Mouse (Mus musculus): ENCODE results near the gene Gas8. TPM values are rescaled to one million over a fixed set of nuclear protein-coding genes. Genes with fewer than 3 reads are reported as not detected.
"Not testable (repeated sequence)": the region's sequence is repeated elsewhere in the genome, so short reads cannot be mapped to it uniquely, and the experiment has no call there.

Gas8 gene
- total RNA-seq, 2 experiments from 2014 or later: 26.8 to 27.1 TPM

GRCm38 (mm10) chr8:123514136-123514535, 4.5 kb upstream of the Gas8 start:
- intact Hi-C loops (cut with DNase I): no loop called here
- no peak for DNase-seq (ENCODE audit: low spot score in 2 of 2)

DNA sequence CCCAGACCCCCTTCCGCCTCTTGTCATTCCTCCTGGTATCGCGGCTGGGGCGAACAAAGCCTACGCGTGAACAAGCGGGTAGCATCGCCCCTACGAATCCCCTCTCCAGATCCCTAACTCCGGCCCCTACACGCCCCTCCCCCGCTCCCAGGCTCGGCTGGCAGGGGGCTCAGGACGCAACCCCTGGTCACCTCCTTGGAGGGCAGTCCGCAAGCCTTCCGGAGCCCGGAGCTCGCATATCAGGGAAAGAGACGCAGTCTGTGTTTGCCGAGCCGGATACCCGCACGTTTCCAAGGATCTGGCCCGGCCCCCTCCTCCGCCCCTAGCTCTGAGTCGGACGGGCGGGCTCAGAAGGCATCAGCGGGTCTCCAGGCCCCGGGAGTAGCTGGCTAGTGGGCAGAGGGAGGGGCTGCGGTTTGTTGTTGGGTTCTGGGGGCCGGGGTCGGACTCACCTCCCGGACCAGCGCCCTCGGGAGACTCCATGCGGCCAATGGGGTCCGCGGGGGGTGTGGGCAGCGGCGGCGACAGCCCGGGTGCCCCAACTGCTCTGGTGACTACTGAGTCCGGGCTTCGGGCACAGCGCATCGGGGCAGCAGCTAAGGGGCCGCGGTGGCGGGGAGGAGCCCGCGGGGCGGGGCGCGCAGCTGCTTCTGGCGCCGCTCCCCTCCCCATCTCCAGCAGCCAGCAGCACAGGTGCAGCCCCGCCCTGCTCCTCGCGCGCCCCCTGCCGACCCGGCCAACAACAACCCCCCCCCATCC, 3.7 kb upstream of the Gas8 start, which contains the start of gene Dbndd1:
Gene Dbndd1 (minus strand): TSS at position 683 of the 759 bp plus-strand sequence.
- intact Hi-C loops (cut with DNase I): no loop called here

DNA sequence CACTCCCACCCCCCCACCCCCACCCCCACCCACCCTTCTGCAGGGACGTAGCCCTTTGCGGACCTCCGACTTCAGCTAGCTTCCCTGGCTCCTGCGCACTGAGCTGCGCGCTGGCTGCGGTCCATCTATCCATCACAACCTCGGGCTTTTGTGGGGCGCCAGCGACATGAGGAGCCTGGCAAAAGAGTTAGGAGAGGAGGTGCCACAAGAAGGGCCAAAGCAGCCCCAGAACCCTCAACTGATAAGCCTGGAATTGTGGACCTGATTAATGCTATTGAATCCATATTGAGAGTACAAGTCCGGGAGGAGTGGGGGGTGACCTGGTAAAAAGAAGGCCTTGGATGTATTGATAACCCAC, 3.1 kb upstream of the Gas8 start:
- DNase-seq (ENCODE audit: low spot score in 2 of 2): no peak
- intact Hi-C loops (cut with DNase I): no loop called here

More for the DNA sequence above, 3.7 kb upstream of the Gas8 start, which contains the start of gene Dbndd1:
- DNase-seq (ENCODE audit: low spot score in 2 of 2): peak; percentile 40 to 49

- no peak for DNase-seq (ENCODE audit: low spot score in 2 of 2)
- intact Hi-C loops (cut with DNase I): no loop called here
Measured at GRCm38 (mm10) chr8:123516596-123516995, 2.0 kb upstream of the Gas8 start.

GRCm38 (mm10) chr8:123518172-123518571, 462 bp upstream of the Gas8 start:
- intact Hi-C loops (cut with DNase I): no loop called here
- DNase-seq (ENCODE audit: low spot score in 2 of 2): no peak

GRCm38 (mm10) chr8:123520048-123520447, 1.4 kb downstream of the Gas8 start:
- intact Hi-C loops (cut with DNase I); DNase-seq (ENCODE audit: low spot score in 2 of 2): not testable (repeated sequence)

DNA sequence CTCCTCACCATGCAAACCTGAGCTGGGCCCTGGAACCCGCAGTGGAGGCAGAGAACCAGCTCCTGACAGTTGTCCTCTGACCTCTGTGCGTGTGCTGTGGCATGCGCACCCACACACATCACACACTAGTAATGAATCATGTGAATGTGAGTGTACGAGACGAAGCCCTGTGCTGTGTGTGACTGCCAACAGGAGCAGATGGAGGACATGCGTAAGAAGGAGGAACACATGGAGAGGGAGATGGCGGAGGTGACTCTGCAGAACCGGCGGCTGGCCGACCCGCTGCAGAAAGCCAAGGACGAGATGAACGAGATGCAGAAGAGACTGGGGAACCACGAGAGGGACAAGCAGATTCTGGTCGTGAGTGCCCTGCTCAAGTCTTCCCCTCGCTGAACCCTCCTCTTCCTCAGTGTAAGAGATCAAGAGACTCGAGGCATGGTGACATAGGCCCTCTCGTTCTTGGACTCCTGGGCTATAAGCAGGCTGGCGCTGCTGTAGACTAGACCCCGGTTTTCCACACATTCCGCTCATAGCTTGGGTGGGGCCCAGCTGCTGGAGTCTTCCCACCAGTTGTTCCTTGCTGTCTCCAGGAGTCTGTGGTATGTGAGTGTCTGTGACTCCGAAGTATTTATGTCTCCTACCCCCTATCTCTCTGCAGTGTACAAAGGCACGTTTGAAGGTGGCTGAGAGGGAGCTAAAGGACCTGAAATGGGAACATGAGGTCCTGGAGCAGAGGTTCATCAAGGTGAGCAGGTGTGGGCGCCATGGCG, 9.3 kb downstream of the Gas8 start:
- peak in 1 of 2 experiments; percentile 74 for DNase-seq (ENCODE audit: low spot score in 2 of 2)
- intact Hi-C loops (cut with DNase I): no loop called here

- DNase-seq (ENCODE audit: low spot score in 2 of 2): no peak
- intact Hi-C loops (cut with DNase I): no loop called here
Measured at GRCm38 (mm10) chr8:123536242-123536989, 17.8 kb downstream of the Gas8 start.

DNA sequence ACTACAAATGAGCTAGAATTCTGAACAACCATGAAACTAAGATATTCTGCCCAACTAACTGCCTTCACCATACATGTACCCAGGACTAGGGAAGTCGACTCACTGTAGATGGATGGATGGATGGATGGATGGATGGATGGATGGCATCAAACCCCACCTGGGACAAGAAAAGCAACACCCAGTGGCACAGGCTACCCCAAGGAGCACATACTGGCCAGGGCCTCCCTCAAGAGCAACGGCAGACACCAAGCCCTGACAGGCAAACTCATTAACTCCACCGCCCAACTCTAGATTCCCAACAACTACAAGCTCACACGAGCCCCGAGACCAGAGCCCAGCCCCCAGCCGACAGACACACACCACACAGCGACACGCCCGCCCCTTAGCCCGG, 18.4 kb downstream of the Gas8 start:
- intact Hi-C loops (cut with DNase I): no loop called here
- no peak for DNase-seq (ENCODE audit: low spot score in 2 of 2)

DNA sequence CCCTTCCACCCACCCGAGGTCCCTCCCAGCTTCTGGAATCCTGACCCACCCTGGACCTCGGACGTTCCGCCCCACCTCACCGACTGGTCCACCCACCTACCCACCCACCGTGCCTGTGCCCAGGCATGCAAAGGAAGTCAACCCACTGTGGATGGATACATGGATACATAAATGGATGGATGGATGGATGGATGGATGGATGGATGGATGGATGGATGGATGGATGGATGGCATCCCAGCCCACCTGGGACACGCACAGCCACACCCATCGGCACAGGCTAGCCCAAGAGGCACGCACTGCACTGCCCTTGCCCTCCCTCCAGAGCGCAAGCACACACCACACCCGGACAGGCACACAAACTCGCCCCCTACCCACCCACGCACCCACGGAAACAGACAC, 19.0 kb downstream of the Gas8 start:
- intact Hi-C loops (cut with DNase I); DNase-seq (ENCODE audit: low spot score in 2 of 2): not testable (repeated sequence)

DNA sequence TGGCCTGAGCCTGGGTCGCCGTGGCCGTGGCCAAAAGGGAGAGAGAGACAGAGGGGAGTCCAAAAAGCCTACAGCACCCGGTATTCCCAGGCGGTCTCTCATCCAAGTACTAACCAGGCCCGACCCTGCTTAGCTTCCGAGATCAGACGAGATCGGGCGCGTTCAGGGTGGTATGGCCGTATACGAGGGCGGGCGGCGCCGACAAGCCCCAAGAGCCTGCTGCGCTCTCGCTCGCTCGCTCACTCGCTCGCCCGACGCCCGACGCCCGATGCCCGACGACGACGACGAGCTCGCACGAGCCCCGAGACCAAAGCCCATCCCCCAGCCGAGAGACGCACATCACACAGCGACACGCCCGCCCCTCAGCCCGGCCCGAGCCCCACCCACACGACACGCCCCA, 45.6 kb downstream of the Gas8 start:
- DNase-seq (ENCODE audit: low spot score in 2 of 2); intact Hi-C loops (cut with DNase I): not testable (repeated sequence)

GRCm38 (mm10) chr8:123575386-123575785, 56.8 kb downstream of the Gas8 start:
- peak in 1 of 2 experiments; percentile 0 for DNase-seq (ENCODE audit: low spot score in 2 of 2)
- intact Hi-C loops (cut with DNase I): not testable (repeated sequence)

Other genes with a start within 250 kb of the Gas8 start
- 1 to 10 TPM; 3.2 to 3.4 TPM for gene Fanca, start 200.3 kb upstream of the Gas8 start, total RNA-seq (2021)
- 10 to 100 TPM; 16.0 to 16.5 TPM for gene Spire2, start 186.1 kb upstream of the Gas8 start, total RNA-seq (2021)
- 100 to 1,000 TPM; 568 to 614 TPM for gene Tcf25, start 145.1 kb upstream of the Gas8 start, total RNA-seq (2021)
- under 1 TPM in 1 of 2 experiments, not detected in 1; 0.09 TPM for gene Mc1r, start 111.7 kb upstream of the Gas8 start, total RNA-seq (2021)
- 100 to 1,000 TPM; 447 to 452 TPM for gene Tubb3, start 107.4 kb upstream of the Gas8 start, total RNA-seq (2021)
- gene Def8, start 95.3 kb upstream of the Gas8 start, total RNA-seq (2021): 10 to 100 TPM; 67.6 to 68.8 TPM
- 10 to 100 TPM; 33.4 to 34.0 TPM for gene Afg3l1, start 40.9 kb upstream of the Gas8 start, total RNA-seq (2021)
- 10 to 100 TPM; 13.2 to 15.8 TPM for gene Dbndd1, start 3.4 kb upstream of the Gas8 start, total RNA-seq (2021)
- gene Rhou, start 135.1 kb downstream of the Gas8 start, total RNA-seq (2021): 10 to 100 TPM; 40.3 to 40.9 TPM

Data from left cerebral cortex, postnatal 25 days (tissue).